Mouse (Mus musculus) layer of hippocampus, adult 8-10 months (tissue): ENCODE measurements around the gene 2010111I01Rik. TPM values are rescaled to one million over a fixed set of nuclear protein-coding genes. Genes with fewer than 3 reads are reported as not detected.
A peak's percentile ranks its signal among the peaks of the same experiment; 100 is the strongest.
"Not testable (repeated sequence)": the region's sequence is repeated elsewhere in the genome, so short reads cannot be mapped to it uniquely, and the experiment has no call there.

Source experiments
- DNase-seq, 2 experiments: peaks; one replicate each; pipeline ENCODE4 v3.0.0; 2022; ENCODE audit warnings: low spot score in 2 of 2
- total RNA-seq, 4 experiments: library from RNA; stranded (reverse); gene quantifications; 2 replicates each; pipeline ENCODE4 v1.2.4; 2022

The 2010111I01Rik gene
- total RNA-seq, 4 experiments from 2014 or later = 91.6 to 105 (median 95.4) TPM

GRCm38 (mm10) chr13:63193423-63193822 is 228.7 kb downstream of the 2010111I01Rik start:
- DNase-seq = no peak

GRCm38 (mm10) chr13:63198038-63198437 is 233.3 kb downstream of the 2010111I01Rik start:
- DNase-seq = no peak

GRCm38 (mm10) chr13:63199588-63199987 is 234.9 kb downstream of the 2010111I01Rik start:
- no peak for DNase-seq

GRCm38 (mm10) chr13:63203502-63204278 is 239.0 kb downstream of the 2010111I01Rik start:
- no peak for DNase-seq

GRCm38 (mm10) chr13:63205750-63206149 is 241.1 kb downstream of the 2010111I01Rik start:
- no peak for DNase-seq

GRCm38 (mm10) chr13:63206396-63206795 is 241.7 kb downstream of the 2010111I01Rik start:
- no peak for DNase-seq

GRCm38 (mm10) chr13:63216537-63216936 is 251.8 kb downstream of the 2010111I01Rik start:
- DNase-seq = no peak

- no peak for DNase-seq
Measured at GRCm38 (mm10) chr13:63223026-63223770, 258.5 kb downstream of the 2010111I01Rik start.

GRCm38 (mm10) chr13:63225796-63226583 is 261.3 kb downstream of the 2010111I01Rik start:
- no peak for DNase-seq

- no peak for DNase-seq
Measured at GRCm38 (mm10) chr13:63227785-63228184, 263.1 kb downstream of the 2010111I01Rik start.

- DNase-seq = no peak
Measured at GRCm38 (mm10) chr13:63230955-63231701, 266.4 kb downstream of the 2010111I01Rik start.

GRCm38 (mm10) chr13:63231702-63232070 is 267.0 kb downstream of the 2010111I01Rik start:
- DNase-seq = no peak

GRCm38 (mm10) chr13:63232558-63232957 is 267.9 kb downstream of the 2010111I01Rik start:
- DNase-seq = no peak

- not testable (repeated sequence) for DNase-seq
Measured at GRCm38 (mm10) chr13:63234520-63234919, 269.8 kb downstream of the 2010111I01Rik start.

GRCm38 (mm10) chr13:63235551-63235950 is 270.9 kb downstream of the 2010111I01Rik start:
- no peak for DNase-seq

GRCm38 (mm10) chr13:63236159-63236893 is 271.6 kb downstream of the 2010111I01Rik start:
- no peak for DNase-seq

GRCm38 (mm10) chr13:63238045-63238444 is 273.4 kb downstream of the 2010111I01Rik start:
- DNase-seq = no peak

- DNase-seq = no peak
Measured at GRCm38 (mm10) chr13:63239301-63239804, 274.7 kb downstream of the 2010111I01Rik start.

- peak in 1 of 2 experiments; percentile 49 for DNase-seq
Measured at GRCm38 (mm10) chr13:63239877-63240671, 275.4 kb downstream of the 2010111I01Rik start.
